Mouse (Mus musculus): Measurements from ENCODE around the gene Atp13a5. TPM values are rescaled to one million over a fixed set of nuclear protein-coding genes. Genes with fewer than 3 reads are reported as not detected.

Gene Atp13a5
- polyA plus RNA-seq, 1 experiment from 2014 or later = not detected

- H3K4me3 ChIP-seq (ENCODE audit: low read depth, low read length) = no peak overlapping the region
- no peak for ATAC-seq (ENCODE audit: low read depth)
- no peaks in the 10 kb centered on the region for H3K9me3 ChIP-seq (replicated peaks; ENCODE audit: control insufficient read depth, low read length)
- no peak overlapping the region for H3K9ac ChIP-seq (ENCODE audit: low read depth, low read length)
- H3K4me1 ChIP-seq (ENCODE audit: control insufficient read depth, low read depth, low read length) = no peaks in the 10 kb centered on the region
- H3K27ac ChIP-seq (ENCODE audit: low read length) = no peak overlapping the region
- H3K36me3 ChIP-seq (ENCODE audit: control insufficient read depth, insufficient read depth) = no peaks in the 10 kb centered on the region
- no peak overlapping the region for H3K4me2 ChIP-seq (ENCODE audit: low read depth, low read length)
- no peaks in the 10 kb centered on the region for H3K27me3 ChIP-seq (ENCODE audit: control insufficient read depth, insufficient read depth, low read depth, low read length)
- WGBS (ENCODE audit: insufficient replicate concordance) = 65% methylated on average over 4 of the region's 4 CpGs
These were observed 184.6 kb downstream of the Atp13a5 start for GRCm38 (mm10) chr16:29193981-29194380.

- no peaks in the 10 kb centered on the region for H3K4me1 ChIP-seq (ENCODE audit: control insufficient read depth, low read depth, low read length)
- H3K36me3 ChIP-seq (ENCODE audit: control insufficient read depth, insufficient read depth) = no peaks in the 10 kb centered on the region
- H3K4me2 ChIP-seq (ENCODE audit: low read depth, low read length) = no peak overlapping the region
- 16% methylated on average over 5 of the region's 5 CpGs for WGBS (ENCODE audit: insufficient replicate concordance)
- H3K9ac ChIP-seq (ENCODE audit: low read depth, low read length) = no peak overlapping the region
- no peaks in the 10 kb centered on the region for H3K9me3 ChIP-seq (replicated peaks; ENCODE audit: control insufficient read depth, low read length)
- no peaks in the 10 kb centered on the region for H3K27me3 ChIP-seq (ENCODE audit: control insufficient read depth, insufficient read depth, low read depth, low read length)
- ATAC-seq (ENCODE audit: low read depth) = no peak
- no peak overlapping the region for H3K27ac ChIP-seq (ENCODE audit: low read length)
- no peak overlapping the region for H3K4me3 ChIP-seq (ENCODE audit: low read depth, low read length)
These were observed 185.6 kb downstream of the Atp13a5 start for GRCm38 (mm10) chr16:29192911-29193310.

Other genes starting within 250 kb of the Atp13a5 start
- not detected in 2 replicates for gene Hrasls, start 169.0 kb downstream of the Atp13a5 start, polyA plus RNA-seq (2015; fragmentation: Nextera tagmentation; extraction: Ambion mirVana)
- gene Atp13a4, start 166.1 kb upstream of the Atp13a5 start, polyA plus RNA-seq (2015; fragmentation: Nextera tagmentation; extraction: Ambion mirVana) = not detected in 2 replicates
- 16.2 and 18.0 TPM in 2 replicates for gene Opa1, start 200.6 kb upstream of the Atp13a5 start, polyA plus RNA-seq (2015; fragmentation: Nextera tagmentation; extraction: Ambion mirVana)